Mouse (Mus musculus): ENCODE measurements around the gene Gal3st3. TPM values are rescaled to one million over a fixed set of nuclear protein-coding genes. Genes with fewer than 3 reads are reported as not detected.

The Gal3st3 gene
- polyA plus RNA-seq, 1 experiment from 2014 or later = 22.6 TPM

DNA sequence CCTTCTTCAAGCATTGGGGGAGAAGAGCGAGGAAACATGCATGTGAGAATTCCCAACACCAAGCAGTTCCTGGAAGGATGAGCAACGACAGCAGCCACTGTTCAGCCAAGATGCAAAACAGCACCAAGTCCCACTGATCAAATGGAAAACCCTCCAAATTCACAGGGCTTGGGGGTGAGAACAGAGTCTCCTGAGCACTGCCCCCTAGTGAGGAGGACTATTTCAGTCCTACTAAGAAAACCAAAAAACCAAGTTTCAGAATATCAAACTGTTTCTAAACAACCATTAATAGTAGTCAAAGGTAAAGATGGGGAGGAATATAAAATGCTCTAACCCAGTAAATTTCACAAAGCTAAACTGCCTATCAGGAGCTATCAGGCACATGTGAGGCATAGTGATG, 21.6 kb upstream of the Gal3st3 start:
- Histone ChIP-seq H3K9me3 (replicated peaks) (no peaks in the 10 kb centered on the region), H3K4me3 (no peak overlapping the region), H3K9ac (no peak overlapping the region), H3K27me3 (no peaks in the 10 kb centered on the region), H3K27ac (no peak overlapping the region), H3K36me3 (peaks cover 67% of the 10 kb centered on the region), H3K4me1 (peaks cover 18% of the 10 kb centered on the region), H3K4me2 (replicated peaks) (no peak overlapping the region)
- no peak for ATAC-seq (ENCODE audit: low FRiP score)
- WGBS = 78% methylated on average over 2 of the region's 2 CpGs

DNA sequence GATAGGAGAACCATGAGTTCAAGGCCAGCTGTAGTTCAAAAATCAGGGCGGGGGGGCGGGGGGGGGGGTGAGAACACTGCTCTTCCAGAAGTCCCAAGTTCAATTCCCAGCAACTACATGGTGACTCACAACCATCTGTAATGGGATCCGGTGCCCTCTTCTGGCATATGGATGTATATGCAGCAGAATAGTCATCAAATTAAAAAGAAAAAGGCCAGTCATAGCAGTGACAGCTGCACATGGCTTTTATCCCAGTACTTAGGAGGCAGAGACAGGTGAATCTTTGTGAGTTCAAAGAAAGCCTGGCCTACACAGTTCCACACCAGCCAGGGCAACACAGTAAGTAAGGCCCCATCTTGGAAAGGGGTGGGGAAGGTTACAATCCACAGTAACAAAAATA, 21.0 kb upstream of the Gal3st3 start:
- Histone ChIP-seq H3K27me3 (no peaks in the 10 kb centered on the region), H3K9ac (no peak overlapping the region), H3K36me3 (peaks cover 71% of the 10 kb centered on the region), H3K4me1 (peaks cover 12% of the 10 kb centered on the region), H3K4me2 (replicated peaks) (no peak overlapping the region), H3K27ac (no peak overlapping the region), H3K4me3 (no peak overlapping the region), H3K9me3 (replicated peaks) (no peaks in the 10 kb centered on the region)
- 90% methylated on average over 3 of the region's 3 CpGs for WGBS
- ATAC-seq (ENCODE audit: low FRiP score) = no peak

DNA sequence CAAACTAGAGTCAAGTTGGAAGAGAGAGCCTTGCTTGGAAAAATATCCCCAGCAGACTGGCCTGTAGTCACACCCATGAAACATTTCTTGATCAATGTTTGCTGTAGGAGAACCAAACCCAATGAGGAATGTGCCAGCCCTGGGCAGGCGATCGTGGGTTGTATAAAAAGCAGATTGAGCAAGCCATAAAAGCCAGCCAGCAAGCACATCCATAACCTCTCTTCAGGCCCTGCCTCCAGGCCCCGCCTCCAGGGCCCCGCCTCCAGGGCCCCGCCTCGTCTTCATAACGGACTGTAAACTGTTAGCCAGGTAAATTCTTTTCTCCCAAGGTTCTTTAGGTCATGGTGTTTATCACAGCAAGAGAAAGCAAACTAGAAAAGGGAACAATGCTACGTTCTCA, 19.8 kb upstream of the Gal3st3 start:
- 87% methylated on average over 8 of the region's 8 CpGs for WGBS
- H3K36me3 ChIP-seq = peaks cover 82% of the 10 kb centered on the region
- no peaks in the 10 kb centered on the region for H3K9me3 ChIP-seq (replicated peaks)
- no peak overlapping the region for H3K4me2 ChIP-seq (replicated peaks)
- no peak overlapping the region for H3K9ac ChIP-seq
- H3K27me3 ChIP-seq = no peaks in the 10 kb centered on the region
- no peak for ATAC-seq (ENCODE audit: low FRiP score)
- H3K4me1 ChIP-seq = peaks cover 6% of the 10 kb centered on the region
- H3K4me3 ChIP-seq = no peak overlapping the region
- no peak overlapping the region for H3K27ac ChIP-seq

DNA sequence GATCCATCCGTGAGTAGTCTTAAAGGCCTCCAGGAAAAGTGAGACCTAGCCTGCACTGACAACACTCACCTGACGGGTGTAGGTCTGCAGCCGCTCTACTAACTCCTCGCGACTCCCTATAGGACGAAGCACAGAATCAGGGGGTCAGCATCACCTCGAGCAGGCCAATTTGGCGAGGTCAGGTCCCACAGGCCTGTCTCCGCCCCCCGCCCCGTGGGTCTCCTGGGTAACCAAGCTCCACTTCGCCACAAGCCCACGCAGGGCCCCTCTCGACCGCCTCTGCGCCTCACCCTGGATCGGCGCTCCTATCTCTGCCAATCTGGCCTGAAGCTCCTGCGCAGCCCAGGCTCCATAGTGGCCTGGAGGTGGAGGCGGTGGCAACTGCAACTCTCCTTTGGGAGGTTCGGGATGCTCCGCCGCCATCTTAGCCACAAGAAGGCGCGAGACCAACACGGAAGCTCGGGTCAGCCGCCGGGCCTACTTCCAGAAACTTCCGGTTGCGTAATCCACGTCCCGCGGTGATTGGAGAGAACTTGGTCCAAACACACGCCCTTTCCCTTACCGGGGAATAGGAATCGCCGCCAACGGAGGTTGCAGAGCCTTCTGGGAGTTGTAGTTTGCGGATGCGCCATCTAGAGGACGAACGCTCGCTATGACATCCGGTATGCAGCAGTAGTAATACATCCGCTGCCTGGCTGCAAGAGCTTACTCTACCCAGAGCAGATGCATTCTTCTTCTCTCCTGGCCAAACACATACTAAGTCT, 3.0 kb upstream of the Gal3st3 start, which contains the start of gene Sf3b2:
Gene Sf3b2, minus strand, starts transcription at position 484 of the 764 bp plus-strand sequence.
- Histone ChIP-seq H3K4me1 (peaks cover 32% of the 10 kb centered on the region), H3K4me2 (replicated peaks) (peak within 1 kb of the TSS; percentile 86), H3K9ac (peak within 1 kb of the TSS; percentile 83), H3K9me3 (replicated peaks) (no peaks in the 10 kb centered on the region), H3K4me3 (peak within 1 kb of the TSS; percentile 92), H3K27me3 (no peaks in the 10 kb centered on the region), H3K36me3 (peaks cover 32% of the 10 kb centered on the region), H3K27ac (peak within 1 kb of the TSS; percentile 88)
- ATAC-seq (ENCODE audit: low FRiP score) = peak; percentile 93
- under 1% methylated on average over 46 of the region's 46 CpGs for WGBS

DNA sequence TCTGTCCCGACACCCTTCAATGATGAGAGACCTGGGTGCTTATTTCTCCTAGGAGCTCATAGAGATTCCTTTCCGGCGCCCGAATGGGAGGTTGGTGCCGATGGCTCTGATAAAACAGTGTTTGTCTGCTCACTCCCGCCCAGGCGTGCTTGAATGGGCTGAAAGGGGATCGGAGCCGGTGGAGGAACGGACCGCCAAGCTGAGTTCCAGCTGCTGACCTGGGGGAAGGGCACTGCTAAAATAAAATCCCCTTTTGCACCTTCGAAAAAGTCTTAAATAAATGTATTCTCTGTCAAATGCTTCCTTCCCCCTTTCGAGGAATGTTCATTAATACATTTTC, 2.4 kb upstream of the Gal3st3 start:
- Histone ChIP-seq H3K9me3 (replicated peaks) (no peaks in the 10 kb centered on the region), H3K27ac (peak overlapping the region; percentile 88), H3K36me3 (peaks cover 27% of the 10 kb centered on the region), H3K27me3 (no peaks in the 10 kb centered on the region), H3K4me2 (replicated peaks) (peak overlapping the region; percentile 56), H3K9ac (peak overlapping the region; percentile 83), H3K4me3 (peak overlapping the region; percentile 92), H3K4me1 (peaks cover 32% of the 10 kb centered on the region)
- WGBS = 7% methylated on average over 13 of the region's 13 CpGs
- peak; percentile 39 for ATAC-seq (ENCODE audit: low FRiP score)

DNA sequence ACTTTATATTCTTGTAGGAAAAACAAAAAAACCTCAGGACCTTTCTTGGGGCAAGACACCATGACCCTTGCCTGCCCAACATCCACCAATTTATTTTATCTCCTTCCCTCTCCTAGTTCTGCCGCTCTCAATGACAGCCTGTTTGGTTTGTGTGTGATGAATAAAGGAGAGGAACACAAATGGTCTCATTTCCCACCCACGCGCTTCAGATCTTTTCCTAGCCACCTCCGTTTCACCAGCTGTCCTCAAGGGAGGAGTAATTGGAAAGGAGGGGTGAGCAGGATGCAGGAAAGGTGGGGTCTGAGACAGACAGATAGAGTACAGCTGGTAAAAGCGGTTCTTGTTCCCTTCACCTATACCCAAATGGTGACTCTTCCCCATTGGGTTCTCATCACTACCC, 1.5 kb upstream of the Gal3st3 start:
- Histone ChIP-seq H3K9ac (peak overlapping the region; percentile 83; the same call in 1 of the 2 replicates), H3K27ac (no peak overlapping the region), H3K36me3 (peaks cover 17% of the 10 kb centered on the region), H3K9me3 (replicated peaks) (no peaks in the 10 kb centered on the region), H3K4me2 (replicated peaks) (0 out of 2 replicates have a peak overlapping the region, but pooled peaks have one; percentile 56), H3K27me3 (no peaks in the 10 kb centered on the region), H3K4me1 (peaks cover 32% of the 10 kb centered on the region), H3K4me3 (no peak overlapping the region)
- no peak for ATAC-seq (ENCODE audit: low FRiP score)
- WGBS = 80% methylated on average over 5 of the region's 5 CpGs

DNA sequence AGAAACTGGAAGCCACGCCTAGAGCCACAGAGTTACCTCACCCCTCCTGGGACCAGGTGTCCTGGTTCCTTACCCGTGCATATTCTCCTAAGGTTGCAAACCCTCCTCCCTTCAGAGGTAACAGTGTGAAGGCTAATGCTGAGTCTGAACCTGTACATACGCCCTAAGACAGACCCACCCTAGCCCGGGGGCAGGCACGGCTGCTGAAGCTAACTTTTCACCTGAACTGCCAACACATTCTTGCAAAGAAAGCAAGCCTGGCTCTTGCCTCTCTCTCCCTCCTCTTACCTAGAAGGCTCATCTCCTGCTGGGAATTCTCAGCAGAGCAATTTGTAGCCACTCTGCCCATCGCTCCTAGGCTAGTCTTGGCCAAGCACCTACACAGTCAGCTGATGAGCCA, 2.5 kb downstream of the Gal3st3 start:
- ATAC-seq (ENCODE audit: low FRiP score) = no peak
- Histone ChIP-seq H3K27ac (no peak overlapping the region), H3K4me3 (no peak overlapping the region), H3K4me2 (replicated peaks) (no peak overlapping the region), H3K36me3 (peaks cover 17% of the 10 kb centered on the region), H3K9ac (no peak overlapping the region), H3K4me1 (peaks cover 21% of the 10 kb centered on the region), H3K27me3 (no peaks in the 10 kb centered on the region), H3K9me3 (replicated peaks) (no peaks in the 10 kb centered on the region)
- WGBS = 81% methylated on average over 6 of the region's 6 CpGs

DNA sequence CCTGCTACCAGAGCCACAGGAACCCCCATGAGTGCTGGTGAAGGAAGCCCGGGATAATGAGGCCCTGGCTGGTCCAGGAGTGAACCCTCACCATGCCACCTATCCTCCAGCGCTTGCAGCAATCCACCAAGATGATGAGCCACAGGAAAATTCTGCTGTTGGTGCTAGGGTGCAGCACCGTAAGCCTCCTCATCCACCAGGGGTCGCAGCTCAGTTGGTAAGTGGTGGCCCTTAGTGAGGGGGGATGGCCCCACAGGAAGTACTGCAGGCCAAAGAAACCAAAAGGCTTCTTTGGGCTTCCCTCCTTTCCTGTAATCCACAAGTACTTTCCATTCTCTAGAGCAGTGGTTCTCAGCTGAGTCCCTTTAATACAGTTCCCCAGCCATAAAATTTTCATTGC, 4.3 kb downstream of the Gal3st3 start:
- H3K4me1 ChIP-seq = peaks cover 14% of the 10 kb centered on the region
- H3K9ac ChIP-seq = no peak overlapping the region
- no peaks in the 10 kb centered on the region for H3K9me3 ChIP-seq (replicated peaks)
- 25% methylated on average over 4 of the region's 4 CpGs for WGBS
- no peak overlapping the region for H3K4me2 ChIP-seq (replicated peaks)
- no peak overlapping the region for H3K27ac ChIP-seq
- ATAC-seq (ENCODE audit: low FRiP score) = no peak
- H3K27me3 ChIP-seq = peaks cover 10% of the 10 kb centered on the region
- no peak overlapping the region for H3K4me3 ChIP-seq
- peaks cover 35% of the 10 kb centered on the region for H3K36me3 ChIP-seq

DNA sequence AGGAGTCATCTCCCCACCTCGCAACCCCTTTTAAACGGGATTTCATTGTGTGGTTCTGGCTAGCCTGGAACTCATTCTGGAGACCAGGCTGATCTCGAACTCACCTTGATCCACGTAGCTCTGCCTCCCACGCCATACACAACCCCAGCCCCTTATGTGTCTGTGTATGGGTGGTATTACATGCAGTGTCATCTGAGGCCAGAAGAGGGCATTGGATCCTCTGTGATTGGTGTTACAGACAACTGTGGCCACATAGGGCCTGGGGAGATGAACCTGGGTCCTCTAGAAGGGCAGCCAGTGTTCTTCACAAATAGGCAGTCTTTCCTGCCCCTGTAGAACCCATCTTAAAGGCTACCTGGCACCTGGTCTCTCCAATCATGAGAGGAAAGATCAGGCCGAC, 8.1 kb downstream of the Gal3st3 start:
- no peaks in the 10 kb centered on the region for H3K9me3 ChIP-seq (replicated peaks)
- H3K27me3 ChIP-seq = peaks cover 16% of the 10 kb centered on the region
- no peaks in the 10 kb centered on the region for H3K4me1 ChIP-seq
- no peak overlapping the region for H3K27ac ChIP-seq
- ATAC-seq (ENCODE audit: low FRiP score) = no peak
- no peak overlapping the region for H3K9ac ChIP-seq
- H3K4me3 ChIP-seq = no peak overlapping the region
- H3K36me3 ChIP-seq = peaks cover 42% of the 10 kb centered on the region
- no peak overlapping the region for H3K4me2 ChIP-seq (replicated peaks)
- WGBS = 86% methylated on average over 6 of the region's 6 CpGs

DNA sequence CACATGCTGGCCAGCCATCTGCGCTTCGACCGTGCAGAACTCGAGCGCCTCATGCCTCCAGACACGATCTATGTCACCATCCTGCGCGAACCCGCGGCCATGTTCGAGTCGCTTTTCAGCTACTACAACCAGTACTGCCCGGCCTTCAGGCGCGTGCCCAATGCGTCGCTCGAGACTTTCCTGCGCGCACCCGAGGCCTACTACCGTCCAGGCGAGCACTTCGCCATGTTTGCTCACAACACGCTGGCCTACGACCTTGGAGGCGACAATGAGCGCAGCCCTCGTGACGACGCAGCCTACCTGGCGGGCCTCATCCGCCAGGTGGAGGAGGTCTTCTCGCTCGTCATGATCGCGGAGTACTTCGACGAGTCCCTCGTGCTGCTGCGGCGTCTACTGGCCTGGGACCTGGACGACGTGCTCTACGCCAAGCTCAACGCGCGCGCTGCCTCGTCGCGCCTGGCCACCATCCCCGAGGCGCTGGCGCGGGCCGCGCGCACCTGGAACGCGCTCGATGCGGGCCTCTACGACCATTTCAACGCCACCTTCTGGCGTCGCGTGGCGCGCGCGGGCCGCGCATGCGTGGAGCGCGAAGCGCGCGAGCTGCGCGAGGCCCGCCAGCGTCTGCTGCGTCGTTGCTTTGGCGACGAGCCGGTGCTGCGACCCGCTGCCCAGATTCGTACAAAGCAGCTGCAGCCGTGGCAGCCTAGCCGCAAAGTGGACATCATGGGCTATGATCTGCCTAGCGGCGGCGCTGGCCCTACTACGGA, 9.0 kb downstream of the Gal3st3 start:
- ATAC-seq (ENCODE audit: low FRiP score) = no peak
- H3K9ac ChIP-seq = no peak overlapping the region
- peak overlapping the region; percentile 39 for H3K4me2 ChIP-seq (replicated peaks)
- H3K36me3 ChIP-seq = peaks cover 40% of the 10 kb centered on the region
- H3K4me1 ChIP-seq = no peaks in the 10 kb centered on the region
- H3K27me3 ChIP-seq = peaks cover 16% of the 10 kb centered on the region
- WGBS = 42% methylated on average over 98 of the region's 98 CpGs
- no peak overlapping the region for H3K27ac ChIP-seq
- H3K9me3 ChIP-seq (replicated peaks) = no peaks in the 10 kb centered on the region
- peak overlapping the region; percentile 5 for H3K4me3 ChIP-seq

DNA sequence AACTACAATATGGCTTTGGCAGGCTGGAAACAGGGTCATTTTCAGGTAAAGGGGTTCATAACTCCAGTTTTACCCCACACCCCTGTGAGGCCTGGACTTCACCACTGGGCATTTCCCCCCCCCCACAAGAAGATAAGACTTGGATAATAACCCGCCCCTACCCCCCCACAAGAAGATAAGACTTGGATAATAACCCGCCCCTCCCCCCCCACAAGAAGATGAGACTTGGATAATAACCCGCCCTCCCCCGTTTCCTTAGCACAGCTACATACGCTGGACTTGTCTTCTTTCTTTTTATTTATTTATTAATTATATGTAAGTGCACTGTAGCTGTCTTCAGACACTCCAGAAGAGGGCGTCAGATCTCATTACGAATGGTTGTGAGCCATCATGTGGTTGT, 10.9 kb downstream of the Gal3st3 start:
- no peaks in the 10 kb centered on the region for H3K9me3 ChIP-seq (replicated peaks)
- peaks cover 16% of the 10 kb centered on the region for H3K27me3 ChIP-seq
- H3K4me3 ChIP-seq = no peak overlapping the region
- peaks cover 31% of the 10 kb centered on the region for H3K36me3 ChIP-seq
- H3K27ac ChIP-seq = no peak overlapping the region
- WGBS = 84% methylated on average over 7 of the region's 7 CpGs
- ATAC-seq (ENCODE audit: low FRiP score) = no peak
- H3K4me2 ChIP-seq (replicated peaks) = no peak overlapping the region
- H3K9ac ChIP-seq = no peak overlapping the region
- no peaks in the 10 kb centered on the region for H3K4me1 ChIP-seq

DNA sequence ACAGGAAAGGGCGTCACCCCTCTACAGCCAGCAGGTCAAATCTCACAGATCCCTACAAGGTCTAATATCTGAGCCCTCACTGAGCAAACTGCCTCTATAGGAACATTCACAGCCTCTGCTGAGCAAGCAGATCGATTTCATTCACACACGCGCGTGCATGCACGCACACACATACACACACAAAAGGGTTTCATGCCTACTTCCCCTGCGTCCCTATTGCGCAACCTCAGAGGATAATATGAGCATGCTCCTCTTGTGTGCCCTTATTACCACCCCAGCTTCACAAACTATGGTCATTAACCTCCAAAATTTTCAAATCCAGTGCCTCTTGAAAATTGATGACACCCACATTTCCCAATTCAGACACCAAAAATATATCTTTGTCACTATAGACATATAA, 15.1 kb downstream of the Gal3st3 start:
- ATAC-seq (ENCODE audit: low FRiP score) = no peak
- Histone ChIP-seq H3K9me3 (replicated peaks) (peaks cover 12% of the 10 kb centered on the region), H3K36me3 (no peaks in the 10 kb centered on the region), H3K27me3 (no peaks in the 10 kb centered on the region), H3K4me1 (no peaks in the 10 kb centered on the region), H3K27ac (no peak overlapping the region), H3K4me3 (no peak overlapping the region), H3K9ac (no peak overlapping the region), H3K4me2 (replicated peaks) (no peak overlapping the region)
- 90% methylated on average over 8 of the region's 8 CpGs for WGBS

Data from hindbrain, embryonic 12.5 days (tissue).